Mouse (Mus musculus) testis, adult 2 months (tissue): ENCODE data around the gene Mgat4c. TPM values are rescaled to one million over a fixed set of nuclear protein-coding genes. Genes with fewer than 3 reads are reported as not detected.

Experiments
- H3K27ac ChIP-seq: fragments of 200-500 bp; 2 replicates; pipeline ENCODE4 v1.5.1; 2012; ENCODE audit warnings: low read depth, low read length; ENCODE audit not compliant: control insufficient read depth, insufficient read depth
- H3K27me3 ChIP-seq: fragments of 200-500 bp; 2 replicates; pipeline ENCODE4 v1.6.1; 2012; ENCODE audit warnings: mild to moderate bottlenecking, low read length, moderate library complexity; ENCODE audit not compliant: control insufficient read depth, insufficient read depth
- H3K36me3 ChIP-seq: fragments of 200-500 bp; 2 replicates; pipeline ENCODE4 v1.6.1; 2012; ENCODE audit warnings: mild to moderate bottlenecking, low read length; ENCODE audit not compliant: control insufficient read depth, insufficient read depth
- H3K4me1 ChIP-seq: fragments of 200-500 bp; 2 replicates; pipeline ENCODE4 v1.6.1; 2012; ENCODE audit warnings: low read length; ENCODE audit not compliant: control insufficient read depth, insufficient read depth
- H3K4me3 ChIP-seq: fragments of 200-500 bp; 2 replicates; pipeline ENCODE4 v1.5.1; 2012; ENCODE audit warnings: low read depth, mild to moderate bottlenecking, low read length, moderate library complexity, mixed read lengths; ENCODE audit not compliant: control insufficient read depth
- CTCF ChIP-seq: fragments of 200-500 bp; IDR thresholded peaks from 2 replicates; pipeline ENCODE4 v1.5.1; 2012; ENCODE audit warnings: low read depth, mild to moderate bottlenecking, inconsistent platforms, low read length, moderate library complexity; ENCODE audit not compliant: control insufficient read depth, insufficient read depth, insufficient replicate concordance
- POLR2A ChIP-seq: fragments of 200-500 bp; IDR thresholded peaks from 2 replicates; pipeline ENCODE4 v1.6.1; 2012; ENCODE audit warnings: low read depth, mild to moderate bottlenecking, inconsistent platforms, low read length, moderate library complexity; ENCODE audit not compliant: control insufficient read depth
- polyA plus RNA-seq: library from polyadenylated mRNA; depleted of rRNA; stranded (reverse); fragments of >200 nt; gene quantifications from 2 replicates; pipeline ENCODE4 v1.2.3, GENCODE M21; 2012

Mgat4c gene
- polyA plus RNA-seq, 1 experiment, result 89.0 TPM

DNA sequence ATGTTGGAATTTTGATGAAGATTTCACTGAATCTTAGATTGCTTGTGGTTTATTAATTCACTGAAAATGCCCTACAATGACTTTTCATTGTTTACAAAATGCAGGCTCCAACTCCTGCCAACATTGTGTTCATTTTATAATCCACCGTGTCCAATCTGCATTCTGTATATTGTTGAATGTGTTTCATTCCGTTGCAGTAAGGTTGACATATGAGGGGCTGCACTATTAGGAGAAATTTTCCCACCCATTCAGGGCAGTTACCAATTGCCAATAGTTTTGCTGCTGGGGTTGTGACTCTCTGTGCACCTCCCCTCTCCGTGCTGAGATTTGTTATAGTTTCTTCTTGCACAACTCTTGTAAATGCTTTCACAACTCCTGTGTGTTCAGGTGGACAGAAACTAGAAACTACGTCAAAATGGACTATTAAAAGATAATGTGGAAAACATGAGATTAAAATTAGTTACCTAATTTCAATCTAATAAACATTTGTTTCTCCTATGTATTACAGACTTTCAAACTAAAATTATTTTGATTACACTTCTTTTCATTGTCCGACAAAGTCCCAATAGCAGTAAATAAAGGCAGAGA is 627.7 kb downstream of the Mgat4c start:
- Histone ChIP-seq H3K4me3 (no peak overlapping the region), H3K27ac (no peak overlapping the region)

DNA sequence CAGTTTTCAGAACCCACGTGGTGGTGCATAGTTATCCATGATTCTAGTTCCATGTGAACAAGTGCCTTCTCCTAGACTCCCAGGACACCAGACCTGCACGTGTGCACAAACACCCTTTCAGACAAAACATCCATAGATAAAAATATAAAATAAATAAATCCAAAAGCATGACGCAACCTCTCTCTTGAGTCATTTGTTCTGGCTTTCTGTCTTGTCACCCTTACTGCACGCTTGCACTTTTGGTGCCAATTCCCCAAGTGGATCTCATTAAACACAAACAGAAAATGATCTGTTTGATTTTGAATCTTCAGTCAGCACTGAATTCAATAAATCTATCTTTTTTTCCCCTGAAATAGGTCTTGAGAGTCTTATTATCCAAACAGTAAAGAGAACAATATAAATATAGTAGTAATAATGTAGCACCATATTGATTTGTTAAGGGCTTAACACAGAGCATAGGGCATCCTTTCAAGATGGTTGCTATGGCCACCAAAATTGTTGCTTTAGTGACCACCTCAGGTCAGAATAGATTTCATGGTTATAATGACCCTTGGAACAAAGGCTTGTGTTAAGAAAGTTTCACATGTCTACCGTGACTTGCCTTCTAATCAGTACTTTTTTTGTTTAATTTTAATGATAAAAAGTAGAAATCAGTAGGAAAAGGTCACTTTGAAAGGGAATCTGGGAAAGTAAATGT is 684.5 kb downstream of the Mgat4c start:
- no peaks in the 10 kb centered on the region for H3K36me3 ChIP-seq
- H3K4me3 ChIP-seq, result no peak overlapping the region
- H3K27ac ChIP-seq, result no peak overlapping the region
- H3K27me3 ChIP-seq, result no peaks in the 10 kb centered on the region
- no peaks in the 10 kb centered on the region for H3K4me1 ChIP-seq
- no peak for TF ChIP-seq POLR2A

More for the DNA sequence above, 627.7 kb downstream of the Mgat4c start:
- no peaks in the 10 kb centered on the region for H3K27me3 ChIP-seq
- TF ChIP-seq POLR2A (no peak), CTCF (no peak)
- no peaks in the 10 kb centered on the region for H3K36me3 ChIP-seq
- H3K4me1 ChIP-seq, result no peaks in the 10 kb centered on the region

DNA sequence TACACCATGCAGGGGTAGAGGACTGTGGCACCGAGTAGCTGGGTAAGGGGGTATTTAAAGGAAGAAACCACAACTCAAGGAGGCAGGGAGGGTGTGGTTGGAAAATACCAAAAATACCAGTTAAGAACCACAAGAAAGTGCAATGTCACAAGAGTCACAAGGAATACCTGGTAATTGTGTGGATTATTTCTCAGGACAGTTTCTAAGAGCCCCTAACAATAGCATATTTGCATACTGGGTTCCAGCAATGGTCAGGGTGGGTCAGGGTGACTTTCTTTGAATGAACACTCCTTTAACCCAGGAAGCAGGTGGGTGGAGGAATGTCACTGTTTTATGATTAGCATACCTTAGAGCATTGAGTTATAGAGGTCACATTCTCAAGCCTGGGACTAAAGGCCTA is 689.3 kb downstream of the Mgat4c start:
- TF ChIP-seq CTCF (no peak), POLR2A (no peak)
- H3K4me1 ChIP-seq, result no peaks in the 10 kb centered on the region
- no peak overlapping the region for H3K4me3 ChIP-seq
- H3K27ac ChIP-seq, result no peak overlapping the region
- no peaks in the 10 kb centered on the region for H3K36me3 ChIP-seq
- no peaks in the 10 kb centered on the region for H3K27me3 ChIP-seq

DNA sequence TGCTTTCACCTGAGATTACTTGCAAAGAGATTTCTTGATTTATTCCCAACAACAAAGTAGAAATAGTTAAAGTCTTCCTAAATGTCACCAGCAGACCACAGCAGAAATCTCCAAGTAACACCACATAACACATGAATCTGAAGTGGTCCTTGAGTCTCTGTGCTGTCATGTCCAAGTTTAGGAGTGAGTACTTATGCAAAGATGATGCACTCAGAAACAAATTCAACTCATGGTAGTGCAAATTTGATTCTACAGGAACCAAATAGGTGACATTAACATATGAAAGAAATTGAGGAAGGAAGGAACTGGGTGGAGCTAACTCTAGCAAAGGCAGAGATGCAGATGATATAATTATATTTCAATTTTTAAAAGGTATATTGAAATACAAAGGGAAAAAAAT is 690.8 kb downstream of the Mgat4c start:
- Histone ChIP-seq H3K27me3 (no peaks in the 10 kb centered on the region), H3K4me3 (no peak overlapping the region), H3K27ac (no peak overlapping the region), H3K4me1 (no peaks in the 10 kb centered on the region), H3K36me3 (no peaks in the 10 kb centered on the region)
- TF ChIP-seq POLR2A, result no peak
- TF ChIP-seq CTCF, result no peak

DNA sequence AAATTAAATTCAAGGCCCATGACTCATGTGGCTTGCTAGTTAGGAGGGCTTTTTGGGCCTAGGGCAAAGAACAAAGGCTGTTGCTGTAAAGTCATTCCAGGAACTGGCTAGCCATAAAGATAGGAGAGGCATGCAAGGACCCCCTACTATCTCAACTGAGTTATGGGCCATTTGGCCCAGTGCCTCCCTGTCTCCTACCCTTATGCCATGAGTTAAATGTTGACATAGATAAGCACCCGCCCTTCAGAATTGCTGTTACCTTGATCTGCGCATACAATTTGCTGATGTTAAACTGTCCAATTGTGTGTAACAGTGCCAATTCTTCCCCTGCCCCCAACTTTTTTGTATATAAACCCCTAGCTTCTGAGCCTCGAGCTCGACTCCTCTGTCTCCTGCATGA is 692.8 kb downstream of the Mgat4c start:
- Histone ChIP-seq H3K4me3 (no peak overlapping the region), H3K27ac (no peak overlapping the region), H3K4me1 (no peaks in the 10 kb centered on the region), H3K36me3 (no peaks in the 10 kb centered on the region), H3K27me3 (no peaks in the 10 kb centered on the region)
- TF ChIP-seq POLR2A, result no peak

DNA sequence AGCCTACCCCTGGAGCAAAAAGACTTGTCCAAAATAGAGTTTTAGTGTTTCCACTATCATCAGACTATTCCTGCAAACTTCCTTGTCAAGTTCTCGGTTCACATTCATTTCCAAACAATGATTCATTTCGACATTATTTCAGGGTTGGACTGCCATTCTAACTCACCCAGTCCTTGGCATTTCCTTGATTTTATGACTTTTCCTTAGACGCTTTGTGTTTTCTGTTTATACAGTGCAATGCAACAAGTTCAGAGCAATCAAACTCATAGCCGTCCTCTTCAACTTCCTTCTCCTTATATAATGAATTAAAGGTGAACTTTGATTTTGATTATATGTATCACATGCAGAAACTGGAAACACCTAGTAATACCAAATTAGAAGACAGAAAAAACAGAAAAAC is 696.1 kb downstream of the Mgat4c start:
- Histone ChIP-seq H3K27ac (no peak overlapping the region), H3K4me3 (no peak overlapping the region), H3K36me3 (no peaks in the 10 kb centered on the region), H3K4me1 (no peaks in the 10 kb centered on the region), H3K27me3 (no peaks in the 10 kb centered on the region)
- TF ChIP-seq POLR2A (no peak), CTCF (no peak)

DNA sequence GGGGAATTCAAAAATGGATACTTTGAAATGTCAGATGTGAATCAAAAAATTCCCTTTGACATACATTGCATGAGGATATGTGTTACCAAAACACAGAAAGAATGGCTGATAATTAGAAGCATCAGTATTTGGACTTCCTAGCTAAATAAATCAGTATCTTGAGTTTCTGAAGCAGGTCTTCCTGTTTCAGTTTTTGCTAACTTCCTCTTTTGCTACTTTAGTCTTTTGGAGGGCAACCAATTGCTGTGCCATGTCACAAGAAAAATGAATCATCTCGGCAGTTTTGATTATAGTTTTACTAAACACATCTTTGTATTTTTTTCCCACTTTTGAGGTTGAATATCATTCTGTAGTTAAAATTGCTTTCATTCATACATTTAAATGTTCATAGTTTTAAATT is 707.9 kb downstream of the Mgat4c start:
- Histone ChIP-seq H3K27ac (no peak overlapping the region), H3K36me3 (no peaks in the 10 kb centered on the region), H3K4me3 (no peak overlapping the region), H3K27me3 (no peaks in the 10 kb centered on the region), H3K4me1 (no peaks in the 10 kb centered on the region)
- TF ChIP-seq CTCF (no peak), POLR2A (no peak)
